Mouse (Mus musculus): Measurements from ENCODE around the gene Pear1.

DNA sequence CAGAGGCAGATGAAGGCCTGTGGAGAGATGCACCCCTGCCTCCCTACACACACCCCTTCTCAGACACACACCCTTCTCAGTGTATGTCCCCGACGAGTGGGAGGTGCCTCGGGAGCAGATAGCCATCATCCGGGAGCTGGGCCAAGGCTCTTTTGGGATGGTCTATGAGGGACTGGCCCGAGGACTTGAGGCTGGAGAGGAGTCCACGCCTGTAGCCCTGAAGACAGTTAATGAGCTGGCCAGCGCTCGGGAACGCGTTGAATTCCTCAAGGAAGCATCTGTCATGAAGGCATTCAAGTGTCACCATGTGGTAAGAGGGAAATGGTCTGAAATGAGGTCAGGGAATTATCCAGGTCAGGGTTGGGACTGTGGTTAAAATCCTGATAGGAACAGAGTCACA is 11.2 kb downstream of the Pear1 start:
- no peak for TF ChIP-seq CTCF (IDR thresholded peaks at IDR 0.05; ENCODE audit: borderline replicate concordance, control insufficient read depth, extremely low read depth, insufficient read depth, low read length, poor library complexity)
- no peak for TF ChIP-seq POLR2A (IDR thresholded peaks at IDR 0.05; ENCODE audit: control insufficient read depth, extremely low read depth, insufficient read depth, low read length, poor library complexity)

All from thymus, adult 2 months (tissue).